Mouse (Mus musculus): ENCODE measurements around the gene Spi1.
"Not testable (repeated sequence)": the region's sequence is repeated elsewhere in the genome, so short reads cannot be mapped to it uniquely, and the experiment has no call there.

Spi1 gene

DNA sequence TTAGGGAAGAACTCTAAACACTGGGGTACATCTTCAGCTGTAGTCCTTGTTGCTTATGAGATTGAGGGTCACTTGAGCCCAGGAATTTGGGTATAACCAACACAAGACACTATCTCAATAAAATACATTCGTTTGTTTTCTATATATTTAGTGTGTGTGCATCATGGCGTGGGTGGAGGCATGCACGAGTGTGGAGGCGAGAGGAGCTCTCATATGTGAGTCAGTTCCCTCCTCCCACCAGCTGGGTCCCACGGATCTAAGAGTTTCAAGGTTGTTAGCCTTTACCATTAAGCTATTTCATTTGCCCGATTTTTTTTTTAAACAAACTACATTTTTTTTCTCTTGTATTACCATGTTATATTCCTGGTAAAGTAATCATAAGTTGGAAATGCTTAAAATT is 8.6 kb downstream of the Spi1 start:
- DNase-seq (ENCODE audit: low read depth, low spot score) = no peak

DNA sequence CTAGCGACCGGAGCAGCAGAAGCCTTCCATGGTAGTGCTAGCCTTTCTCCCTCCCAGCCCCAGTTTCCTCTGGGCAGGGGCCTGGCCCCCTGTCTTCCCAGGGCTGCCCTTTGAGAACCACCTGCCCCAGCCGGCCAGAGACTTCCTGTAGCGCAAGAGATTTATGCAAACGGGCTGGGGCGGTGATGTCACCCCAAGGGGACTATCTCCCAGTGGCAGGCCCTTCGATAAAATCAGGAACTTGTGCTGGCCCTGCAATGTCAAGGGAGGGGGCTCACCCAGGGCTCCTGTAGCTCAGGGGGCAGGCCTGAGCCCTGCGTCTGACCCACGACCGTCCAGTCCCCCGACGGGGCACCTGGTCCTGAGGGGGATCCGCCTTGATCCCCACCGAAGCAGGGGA is 14.3 kb downstream of the Spi1 start:
- no peak for DNase-seq (ENCODE audit: low read depth, low spot score)

DNA sequence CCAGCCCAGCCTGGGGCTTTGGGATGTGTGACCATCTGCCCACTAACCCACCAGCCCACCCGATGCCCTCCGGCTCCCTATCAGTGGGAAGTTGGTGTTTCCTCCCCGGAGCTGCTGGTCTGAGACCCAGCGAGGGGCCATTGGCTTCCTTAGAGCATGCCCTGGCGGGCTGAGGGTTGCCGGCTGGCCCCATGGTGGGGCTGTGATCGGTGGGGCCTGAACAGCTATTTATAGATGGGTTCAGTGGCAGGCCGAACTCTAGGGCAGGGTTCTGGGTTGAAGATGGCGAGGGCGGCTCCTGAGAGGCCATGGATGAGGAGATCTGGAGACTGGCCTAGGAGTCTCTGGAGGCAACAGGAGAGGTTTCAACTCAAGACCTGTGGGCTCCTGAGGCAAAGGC is 14.8 kb downstream of the Spi1 start:
- DNase-seq (ENCODE audit: low read depth, low spot score) = no peak

GRCm38 (mm10) chr2:91098156-91098555 is 16.0 kb downstream of the Spi1 start:
- no peak for DNase-seq (ENCODE audit: low read depth, low spot score)

DNA sequence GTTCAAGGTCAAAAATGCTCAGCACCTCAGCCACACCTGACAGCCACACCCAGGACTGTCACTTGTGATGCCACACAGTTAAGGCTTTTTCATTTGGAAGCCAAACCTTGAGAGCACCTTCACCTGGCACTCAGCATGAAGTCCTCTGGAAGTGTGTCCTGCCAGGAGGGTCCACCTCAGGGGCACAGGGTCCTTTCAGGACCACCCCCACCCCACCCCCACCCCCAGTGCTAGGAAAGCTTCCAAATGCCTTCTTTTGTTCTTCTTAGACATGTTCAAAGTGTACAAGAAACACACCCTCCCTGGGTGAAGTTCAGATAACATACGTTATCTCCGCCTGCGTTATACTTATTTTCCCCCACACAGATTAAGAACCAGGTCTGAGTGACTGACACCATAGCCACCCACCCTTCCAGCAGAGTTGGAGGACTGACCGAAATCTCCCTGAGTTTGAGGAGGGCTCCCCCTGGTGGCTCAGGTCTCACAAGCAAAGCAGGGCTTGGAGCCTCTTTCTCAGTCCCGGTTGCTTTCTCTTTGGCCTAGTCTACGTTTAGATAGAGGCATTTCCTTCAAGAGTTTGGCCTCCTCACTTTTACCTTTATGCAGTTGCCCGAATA is 19.0 kb downstream of the Spi1 start:
- peak; percentile 81 for DNase-seq (ENCODE audit: low read depth, low spot score)

- no peak for DNase-seq (ENCODE audit: low read depth, low spot score)
These were observed 26.0 kb downstream of the Spi1 start for GRCm38 (mm10) chr2:91108156-91108555.

- no peak for DNase-seq (ENCODE audit: low read depth, low spot score)
These were observed 27.1 kb downstream of the Spi1 start for GRCm38 (mm10) chr2:91109241-91109640.

- no peak for DNase-seq (ENCODE audit: low read depth, low spot score)
These were observed 27.7 kb downstream of the Spi1 start for GRCm38 (mm10) chr2:91109807-91110385.

DNA sequence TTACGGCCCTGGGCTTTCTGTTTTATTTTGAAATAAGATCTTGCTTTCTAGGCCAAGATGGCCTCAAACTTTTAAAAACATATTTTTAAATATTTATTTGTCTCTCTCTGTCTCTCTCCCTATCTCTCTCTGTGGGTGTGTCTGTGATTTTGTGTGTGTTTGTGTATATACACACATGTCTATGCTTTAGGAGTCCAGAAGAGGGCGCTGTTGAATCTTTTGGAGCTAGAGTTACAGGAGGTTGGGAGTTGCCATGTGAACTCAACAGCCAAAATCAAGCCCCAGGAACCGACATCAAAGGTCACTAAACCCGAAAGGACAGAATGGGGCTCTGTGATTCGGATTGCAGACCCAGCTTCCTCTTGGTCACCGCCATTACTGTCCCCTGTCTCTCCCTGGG is 28.2 kb downstream of the Spi1 start:
- no peak for DNase-seq (ENCODE audit: low read depth, low spot score)

DNA sequence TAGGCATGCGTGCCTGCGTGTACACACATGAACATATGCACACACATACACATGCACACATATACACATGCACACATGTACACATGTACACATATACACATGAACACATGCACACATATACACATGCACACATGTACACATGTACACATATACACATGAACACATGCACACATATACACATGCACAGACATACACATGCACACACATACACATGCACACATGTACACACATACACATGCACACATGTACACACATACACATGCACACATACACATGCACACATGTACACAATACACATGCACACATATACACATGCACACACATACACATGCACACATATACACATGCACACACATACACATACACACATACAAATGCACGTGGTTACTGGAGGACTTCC is 29.6 kb downstream of the Spi1 start:
- not testable (repeated sequence) for DNase-seq (ENCODE audit: low read depth, low spot score)

- no peak for DNase-seq (ENCODE audit: low read depth, low spot score)
These were observed 30.3 kb downstream of the Spi1 start for GRCm38 (mm10) chr2:91112491-91112890.

DNA sequence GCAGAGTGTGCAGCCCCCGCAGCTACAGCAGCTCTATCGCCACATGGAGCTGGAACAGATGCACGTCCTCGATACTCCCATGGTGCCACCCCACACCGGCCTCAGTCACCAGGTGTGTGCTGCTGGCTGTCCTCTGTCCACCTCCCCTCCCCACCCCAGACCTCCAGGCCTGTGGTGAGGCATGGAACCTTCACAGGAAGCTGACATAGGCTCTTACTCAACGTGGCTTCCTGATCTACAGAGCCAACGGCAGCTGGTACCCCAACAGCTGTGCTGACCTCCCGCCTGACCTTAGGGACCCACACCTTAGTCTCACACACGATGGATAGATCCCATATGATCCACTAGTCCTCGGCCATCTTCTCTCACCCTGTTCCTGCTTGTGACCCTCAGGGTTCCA is 31.1 kb downstream of the Spi1 start:
- DNase-seq (ENCODE audit: low read depth, low spot score) = no peak

DNA sequence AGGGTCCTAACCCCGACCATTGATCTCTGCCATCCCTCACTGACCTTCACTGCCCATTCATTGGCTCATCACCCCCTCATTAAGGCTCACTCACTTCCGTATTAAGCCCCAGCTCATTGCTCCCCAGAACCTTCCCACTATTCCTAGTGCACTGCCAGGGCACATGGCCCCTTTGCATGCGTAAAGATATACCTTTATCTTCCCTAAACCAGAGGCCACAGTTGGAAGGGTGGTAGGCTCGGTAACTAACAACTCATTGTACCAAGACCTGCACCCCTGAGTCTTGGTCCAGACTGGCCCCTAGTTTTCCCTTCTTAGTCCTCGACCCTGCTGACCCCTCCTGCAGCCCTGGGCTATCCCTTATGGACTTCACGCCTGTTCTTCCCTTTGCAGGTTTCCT is 31.7 kb downstream of the Spi1 start:
- no peak for DNase-seq (ENCODE audit: low read depth, low spot score)

DNA sequence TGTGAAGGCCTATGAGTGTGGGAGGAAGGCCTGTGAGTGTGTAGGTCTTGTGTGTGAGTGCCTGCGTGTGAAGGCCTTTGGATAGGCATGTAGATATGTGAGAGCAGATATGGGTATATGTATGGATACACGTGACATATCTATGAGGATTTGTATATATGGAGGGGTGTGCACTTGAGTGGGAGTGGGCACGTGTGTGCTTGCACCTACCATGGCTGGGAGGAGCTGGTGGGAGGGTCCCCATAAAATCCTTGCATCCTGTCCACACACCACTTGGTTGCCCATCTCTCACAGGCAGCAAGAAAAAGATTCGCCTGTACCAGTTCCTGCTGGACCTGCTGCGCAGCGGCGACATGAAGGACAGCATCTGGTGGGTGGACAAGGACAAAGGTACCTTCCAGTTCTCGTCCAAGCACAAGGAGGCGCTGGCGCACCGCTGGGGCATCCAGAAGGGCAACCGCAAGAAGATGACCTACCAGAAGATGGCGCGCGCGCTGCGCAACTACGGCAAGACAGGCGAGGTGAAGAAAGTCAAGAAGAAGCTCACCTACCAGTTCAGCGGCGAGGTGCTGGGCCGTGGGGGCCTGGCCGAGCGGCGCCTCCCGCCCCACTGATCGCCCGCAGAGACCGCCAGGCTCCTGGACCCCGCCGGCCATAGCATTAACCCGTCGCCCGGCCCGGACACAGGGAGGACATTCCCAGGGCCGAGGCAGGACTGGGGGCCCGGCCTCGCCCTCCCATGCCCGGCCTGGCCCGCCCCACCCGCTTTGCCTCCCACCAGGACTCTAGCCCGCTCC is 32.8 kb downstream of the Spi1 start:
- DNase-seq (ENCODE audit: low read depth, low spot score) = peak; percentile 64

DNA sequence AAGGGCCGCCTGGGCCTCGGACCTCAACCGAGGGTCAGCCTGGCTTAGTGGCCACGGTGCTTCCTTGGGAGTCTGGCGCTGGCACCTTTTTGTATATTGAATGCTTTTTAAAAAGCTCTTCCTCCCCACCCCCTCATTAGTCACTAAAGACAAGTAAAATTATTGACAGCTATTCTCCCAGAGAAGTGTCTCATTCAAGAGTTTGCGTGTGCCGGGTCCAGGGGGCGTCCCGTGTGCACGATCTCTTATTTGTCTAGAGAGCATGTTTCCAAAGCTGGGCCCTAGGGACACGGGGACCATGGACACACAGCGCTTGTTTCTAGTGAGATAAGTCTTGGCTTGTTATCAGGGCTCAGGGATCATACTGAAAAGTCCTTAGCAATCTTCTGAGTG is 33.4 kb downstream of the Spi1 start:
- DNase-seq (ENCODE audit: low read depth, low spot score) = no peak

- peak; percentile 60 for DNase-seq (ENCODE audit: low read depth, low spot score)
These were observed 34.7 kb downstream of the Spi1 start for GRCm38 (mm10) chr2:91116842-91117241.

DNA sequence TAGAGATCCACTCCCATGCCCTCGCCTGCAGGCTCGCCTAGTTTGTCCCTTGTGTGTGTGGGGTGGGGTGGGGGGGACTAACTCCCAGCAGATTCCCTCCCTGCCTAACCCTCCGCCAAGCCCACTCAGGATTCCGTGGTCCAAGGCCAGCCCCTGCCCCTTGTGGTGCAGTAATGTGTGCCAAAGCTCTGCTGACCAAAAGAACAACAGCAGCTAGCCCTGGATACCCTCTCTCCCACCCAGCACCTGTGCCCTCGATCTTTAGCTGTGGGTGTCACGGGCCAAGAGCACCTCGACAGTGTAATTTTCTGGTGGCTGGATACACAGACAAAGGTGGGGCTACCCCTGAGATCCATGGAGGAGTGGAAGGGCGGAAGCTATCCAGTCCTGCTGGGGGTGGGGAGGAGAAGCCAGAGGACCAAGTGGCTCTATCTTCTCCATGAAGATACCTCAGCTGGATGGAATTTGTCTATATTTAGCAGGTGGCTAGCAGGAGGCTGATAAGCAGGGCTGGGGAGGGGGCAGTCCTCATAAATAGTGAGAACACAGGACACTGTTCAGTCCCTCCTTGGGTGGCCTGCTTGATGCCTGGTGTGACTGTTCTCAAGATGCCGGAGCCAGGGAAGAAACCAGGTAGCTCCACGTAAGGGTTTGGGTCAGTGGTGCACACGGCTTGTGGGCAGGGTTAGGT is 35.5 kb downstream of the Spi1 start, which contains the start of gene Mybpc3:
Mybpc3 (plus strand) TSS at position 560 of the 691 bp plus-strand sequence.
- no peak for DNase-seq (ENCODE audit: low read depth, low spot score)

DNA sequence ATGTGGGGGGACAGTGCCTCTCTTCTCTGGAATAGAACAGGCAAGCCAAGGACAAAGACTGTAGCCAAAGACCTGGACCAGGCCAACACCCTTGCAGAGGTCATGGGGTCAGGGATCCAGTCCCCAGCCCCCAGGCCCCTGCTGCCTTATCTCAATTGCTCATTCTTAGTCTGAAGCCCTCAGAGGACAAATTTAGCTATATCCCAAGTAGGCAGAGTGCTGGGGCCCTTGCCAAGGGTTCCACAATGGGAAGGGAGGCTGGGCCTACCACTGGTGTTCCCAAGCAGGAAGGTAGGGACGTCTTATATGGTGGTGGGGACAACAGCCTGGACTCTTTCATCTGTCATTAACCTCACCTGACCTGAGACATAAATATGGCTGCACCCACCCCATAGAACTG is 36.5 kb downstream of the Spi1 start:
- DNase-seq (ENCODE audit: low read depth, low spot score) = no peak

DNA sequence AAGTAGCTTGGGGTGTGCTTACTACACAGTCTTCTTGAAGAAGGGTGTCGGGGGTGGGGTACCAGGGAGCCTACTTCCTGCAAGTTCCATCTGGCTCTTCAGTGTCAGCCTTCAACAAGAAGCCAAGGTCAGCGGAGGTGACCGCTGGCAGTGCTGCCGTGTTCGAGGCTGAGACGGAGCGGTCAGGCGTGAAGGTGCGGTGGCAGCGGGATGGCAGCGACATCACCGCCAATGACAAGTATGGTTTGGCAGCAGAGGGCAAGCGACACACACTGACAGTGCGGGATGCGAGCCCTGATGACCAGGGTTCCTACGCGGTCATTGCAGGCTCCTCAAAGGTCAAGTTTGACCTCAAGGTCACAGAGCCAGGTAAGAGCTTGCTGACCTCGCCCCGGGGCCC is 36.9 kb downstream of the Spi1 start:
- no peak for DNase-seq (ENCODE audit: low read depth, low spot score)

- DNase-seq (ENCODE audit: low read depth, low spot score) = no peak
These were observed 37.4 kb downstream of the Spi1 start for GRCm38 (mm10) chr2:91119551-91119950.

GRCm38 (mm10) chr2:91120261-91120671 is 38.1 kb downstream of the Spi1 start:
- DNase-seq (ENCODE audit: low read depth, low spot score) = no peak

DNA sequence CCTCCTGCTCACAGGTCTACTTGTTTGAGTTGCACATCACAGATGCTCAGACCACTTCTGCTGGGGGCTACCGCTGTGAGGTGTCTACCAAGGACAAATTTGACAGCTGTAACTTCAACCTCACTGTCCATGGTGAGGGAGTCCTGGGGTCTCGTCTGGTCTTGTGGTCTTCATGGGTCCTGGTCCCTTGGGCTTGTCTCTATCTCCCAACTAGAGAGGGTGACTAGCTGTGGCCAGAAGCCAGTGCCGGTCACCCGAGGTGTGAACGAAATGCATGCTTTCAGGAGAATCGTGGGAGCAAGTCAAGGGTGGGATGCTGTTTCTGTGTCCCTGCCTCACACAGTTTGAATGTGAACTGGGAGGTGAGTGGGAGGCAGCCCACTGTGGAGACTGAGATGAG is 38.8 kb downstream of the Spi1 start:
- no peak for DNase-seq (ENCODE audit: low read depth, low spot score)

All from telencephalon, adult 2 months (tissue).